Mouse (Mus musculus): Measurements from ENCODE around the gene Scarb1. TPM values are rescaled to one million over a fixed set of nuclear protein-coding genes. Genes with fewer than 3 reads are reported as not detected.

Gene Scarb1
- polyA plus RNA-seq, 1 experiment, result 16.8 TPM

GRCm38 (mm10) chr5:125337526-125337925 lies 3.4 kb downstream of the Scarb1 start:
- Histone ChIP-seq H3K4me3 (replicated peaks; ENCODE audit: insufficient read depth, low read depth, low read length) (no peak overlapping the region), H3K27me3 (ENCODE audit: control insufficient read depth, insufficient read depth, low read length) (no peaks in the 10 kb centered on the region), H3K4me1 (ENCODE audit: control insufficient read depth, insufficient read depth, low read length) (peaks cover 5% of the 10 kb centered on the region; the same call in 1 of the 2 replicates), H3K27ac (ENCODE audit: insufficient read depth, low read length) (no peak overlapping the region)
- DNase-seq, result no peak
- WGBS, result 63% methylated on average over 7 of the region's 7 CpGs
- TF ChIP-seq POLR2A (IDR thresholded peaks at IDR 0.05; ENCODE audit: borderline replicate concordance, insufficient read depth, low read length) (no peak), CTCF (IDR thresholded peaks at IDR 0.05; ENCODE audit: borderline replicate concordance, insufficient read depth, low read depth, low read length) (no peak)

DNA sequence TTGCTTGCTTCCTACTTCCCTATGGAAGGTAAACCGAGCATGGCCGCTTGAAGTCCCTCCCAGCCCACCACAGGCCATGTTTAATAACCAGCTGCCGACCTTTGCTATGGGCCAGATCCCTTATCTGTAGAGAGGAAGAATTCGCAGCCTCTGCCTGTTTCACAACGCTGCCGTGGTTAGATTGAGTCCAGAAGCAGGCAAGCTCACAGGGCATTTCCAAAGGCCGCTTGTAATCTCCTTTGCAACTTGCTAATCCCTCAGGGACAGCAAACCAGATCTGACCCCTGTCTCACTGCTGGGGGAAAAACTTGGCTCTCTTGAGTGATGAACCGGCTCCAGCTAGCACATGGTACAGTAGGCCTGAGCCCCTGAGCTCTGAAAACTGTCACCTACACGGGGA lies 3.9 kb downstream of the Scarb1 start:
- H3K27me3 ChIP-seq (ENCODE audit: control insufficient read depth, insufficient read depth, low read length), result no peaks in the 10 kb centered on the region
- no peak overlapping the region for H3K27ac ChIP-seq (ENCODE audit: insufficient read depth, low read length)
- no peak overlapping the region for H3K4me3 ChIP-seq (replicated peaks; ENCODE audit: insufficient read depth, low read depth, low read length)
- TF ChIP-seq POLR2A (IDR thresholded peaks at IDR 0.05; ENCODE audit: borderline replicate concordance, insufficient read depth, low read length) (no peak), CTCF (IDR thresholded peaks at IDR 0.05; ENCODE audit: borderline replicate concordance, insufficient read depth, low read depth, low read length) (no peak)
- H3K4me1 ChIP-seq (ENCODE audit: control insufficient read depth, insufficient read depth, low read length), result peaks cover 5% of the 10 kb centered on the region; the same call in 1 of the 2 replicates
- 46% methylated on average over 9 of the region's 9 CpGs for WGBS
- DNase-seq, result no peak

- TF ChIP-seq CTCF (IDR thresholded peaks at IDR 0.05; ENCODE audit: borderline replicate concordance, insufficient read depth, low read depth, low read length) (no peak), POLR2A (IDR thresholded peaks at IDR 0.05; ENCODE audit: borderline replicate concordance, insufficient read depth, low read length) (no peak)
- no peak for DNase-seq
- H3K4me1 ChIP-seq (ENCODE audit: control insufficient read depth, insufficient read depth, low read length), result no peaks in the 10 kb centered on the region
- no peaks in the 10 kb centered on the region for H3K27me3 ChIP-seq (ENCODE audit: control insufficient read depth, insufficient read depth, low read length)
- WGBS, result 84% methylated on average over 6 of the region's 6 CpGs
- H3K27ac ChIP-seq (ENCODE audit: insufficient read depth, low read length), result no peak overlapping the region
- H3K4me3 ChIP-seq (replicated peaks; ENCODE audit: insufficient read depth, low read depth, low read length), result no peak overlapping the region
Observed at GRCm38 (mm10) chr5:125333009-125333408, 7.9 kb downstream of the Scarb1 start.

GRCm38 (mm10) chr5:125332333-125332732 lies 8.6 kb downstream of the Scarb1 start:
- no peak for DNase-seq
- no peaks in the 10 kb centered on the region for H3K27me3 ChIP-seq (ENCODE audit: control insufficient read depth, insufficient read depth, low read length)
- H3K4me1 ChIP-seq (ENCODE audit: control insufficient read depth, insufficient read depth, low read length), result no peaks in the 10 kb centered on the region
- no peak for TF ChIP-seq CTCF (IDR thresholded peaks at IDR 0.05; ENCODE audit: borderline replicate concordance, insufficient read depth, low read depth, low read length)
- no peak overlapping the region for H3K4me3 ChIP-seq (replicated peaks; ENCODE audit: insufficient read depth, low read depth, low read length)
- no peak overlapping the region for H3K27ac ChIP-seq (ENCODE audit: insufficient read depth, low read length)
- 88% methylated on average over 4 of the region's 4 CpGs for WGBS

GRCm38 (mm10) chr5:125331811-125332210 lies 9.1 kb downstream of the Scarb1 start:
- WGBS, result 79% methylated on average over 3 of the region's 3 CpGs
- Histone ChIP-seq H3K27ac (ENCODE audit: insufficient read depth, low read length) (no peak overlapping the region), H3K4me3 (replicated peaks; ENCODE audit: insufficient read depth, low read depth, low read length) (no peak overlapping the region), H3K4me1 (ENCODE audit: control insufficient read depth, insufficient read depth, low read length) (no peaks in the 10 kb centered on the region), H3K27me3 (ENCODE audit: control insufficient read depth, insufficient read depth, low read length) (no peaks in the 10 kb centered on the region)
- TF ChIP-seq CTCF (IDR thresholded peaks at IDR 0.05; ENCODE audit: borderline replicate concordance, insufficient read depth, low read depth, low read length), result no peak
- no peak for TF ChIP-seq POLR2A (IDR thresholded peaks at IDR 0.05; ENCODE audit: borderline replicate concordance, insufficient read depth, low read length)
- DNase-seq, result no peak

DNA sequence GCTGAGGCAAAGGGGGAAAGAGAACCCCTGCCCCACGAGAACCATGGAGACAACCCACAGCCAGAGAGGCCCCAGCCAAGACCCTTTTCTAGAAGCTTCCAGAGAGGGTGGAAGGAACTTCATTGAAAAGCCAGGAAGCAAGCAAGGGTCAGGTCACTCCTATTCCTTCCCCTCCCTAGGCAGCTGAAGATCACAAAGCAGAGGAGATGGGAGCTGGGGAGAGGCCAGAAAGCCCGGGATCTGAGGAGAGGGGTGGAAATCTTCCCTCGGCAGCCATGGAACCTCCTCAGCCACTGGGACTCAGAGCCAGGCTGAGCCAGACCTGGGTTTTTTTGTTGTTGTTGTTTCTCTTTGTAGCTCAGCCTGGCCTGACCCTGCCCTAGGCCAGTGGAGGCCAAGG lies 9.8 kb downstream of the Scarb1 start:
- Histone ChIP-seq H3K27me3 (ENCODE audit: control insufficient read depth, insufficient read depth, low read length) (no peaks in the 10 kb centered on the region), H3K27ac (ENCODE audit: insufficient read depth, low read length) (no peak overlapping the region), H3K4me3 (replicated peaks; ENCODE audit: insufficient read depth, low read depth, low read length) (no peak overlapping the region), H3K4me1 (ENCODE audit: control insufficient read depth, insufficient read depth, low read length) (no peaks in the 10 kb centered on the region)
- TF ChIP-seq POLR2A (IDR thresholded peaks at IDR 0.05; ENCODE audit: borderline replicate concordance, insufficient read depth, low read length) (no peak), CTCF (IDR thresholded peaks at IDR 0.05; ENCODE audit: borderline replicate concordance, insufficient read depth, low read depth, low read length) (no peak)
- no peak for DNase-seq
- 44% methylated on average over 3 of the region's 3 CpGs for WGBS

DNA sequence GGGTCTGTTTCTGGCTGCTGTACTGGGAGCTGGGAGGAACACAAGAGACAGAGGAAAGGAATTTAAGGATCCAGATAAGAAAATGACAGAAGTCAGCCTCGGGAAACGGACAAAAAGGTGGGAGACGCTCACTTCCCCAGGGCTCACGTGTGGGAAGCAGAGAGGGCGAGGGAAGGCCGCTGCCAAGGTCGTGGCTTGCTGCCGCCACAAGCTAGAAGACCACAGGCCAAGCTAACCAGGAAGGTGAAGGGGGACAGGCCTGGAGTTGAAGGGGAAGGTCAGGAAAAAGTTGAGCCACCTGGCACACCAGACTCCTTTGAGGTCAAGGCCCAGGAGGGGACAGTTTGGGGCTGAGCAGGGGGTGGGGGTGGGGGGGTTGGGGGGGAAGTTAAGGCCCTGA lies 10.2 kb downstream of the Scarb1 start:
- Histone ChIP-seq H3K27me3 (ENCODE audit: control insufficient read depth, insufficient read depth, low read length) (no peaks in the 10 kb centered on the region), H3K4me1 (ENCODE audit: control insufficient read depth, insufficient read depth, low read length) (no peaks in the 10 kb centered on the region), H3K27ac (ENCODE audit: insufficient read depth, low read length) (no peak overlapping the region), H3K4me3 (replicated peaks; ENCODE audit: insufficient read depth, low read depth, low read length) (no peak overlapping the region)
- TF ChIP-seq POLR2A (IDR thresholded peaks at IDR 0.05; ENCODE audit: borderline replicate concordance, insufficient read depth, low read length), result no peak
- no peak for TF ChIP-seq CTCF (IDR thresholded peaks at IDR 0.05; ENCODE audit: borderline replicate concordance, insufficient read depth, low read depth, low read length)
- DNase-seq, result no peak
- WGBS, result 84% methylated on average over 8 of the region's 8 CpGs

DNA sequence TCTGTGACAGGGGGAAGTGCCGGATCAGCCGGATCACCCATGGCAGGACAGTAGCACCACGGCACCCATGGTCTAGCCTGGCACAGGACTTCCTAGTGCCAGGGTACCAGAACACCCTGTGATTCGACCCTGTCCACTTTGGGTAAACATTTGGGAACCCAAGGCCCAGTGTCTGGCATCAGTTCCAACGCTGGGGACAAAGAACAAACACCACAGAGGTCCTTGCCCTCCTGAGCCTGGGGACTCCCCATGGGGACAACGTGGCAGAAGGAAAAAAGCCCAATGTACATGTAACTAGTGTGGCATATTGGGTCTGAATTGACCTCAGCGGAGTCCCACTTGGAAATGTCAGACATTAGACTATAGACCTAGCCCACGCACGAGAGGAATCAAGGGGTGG lies 10.7 kb downstream of the Scarb1 start:
- Histone ChIP-seq H3K27me3 (ENCODE audit: control insufficient read depth, insufficient read depth, low read length) (no peaks in the 10 kb centered on the region), H3K27ac (ENCODE audit: insufficient read depth, low read length) (no peak overlapping the region), H3K4me3 (replicated peaks; ENCODE audit: insufficient read depth, low read depth, low read length) (no peak overlapping the region), H3K4me1 (ENCODE audit: control insufficient read depth, insufficient read depth, low read length) (no peaks in the 10 kb centered on the region)
- TF ChIP-seq POLR2A (IDR thresholded peaks at IDR 0.05; ENCODE audit: borderline replicate concordance, insufficient read depth, low read length) (no peak), CTCF (IDR thresholded peaks at IDR 0.05; ENCODE audit: borderline replicate concordance, insufficient read depth, low read depth, low read length) (no peak)
- DNase-seq, result no peak
- 77% methylated on average over 9 of the region's 9 CpGs for WGBS

All from cerebellum, adult 2 months (tissue).